Mouse (Mus musculus): ENCODE results near the gene Atad2b.
A peak's percentile ranks its signal among the peaks of the same experiment; 100 is the strongest.
"Not testable (repeated sequence)": the region's sequence is repeated elsewhere in the genome, so short reads cannot be mapped to it uniquely, and the experiment has no call there.

Gene Atad2b

GRCm38 (mm10) chr12:4916994-4917804, at the start of gene Atad2b:
Atad2b (plus strand) TSS chr12:4917353.
- peak; percentile 98 for DNase-seq

GRCm38 (mm10) chr12:4868924-4869323, 48.2 kb upstream of the Atad2b start:
- DNase-seq = no peak

- no peak for DNase-seq
Measured at GRCm38 (mm10) chr12:4871260-4871659, 45.9 kb upstream of the Atad2b start.

- no peak for DNase-seq
Measured at GRCm38 (mm10) chr12:4872273-4872672, 44.9 kb upstream of the Atad2b start.

GRCm38 (mm10) chr12:4872983-4873477, 44.1 kb upstream of the Atad2b start:
- no peak for DNase-seq

GRCm38 (mm10) chr12:4873531-4873930, 43.6 kb upstream of the Atad2b start:
- no peak for DNase-seq

- peak; percentile 25 for DNase-seq
Measured at GRCm38 (mm10) chr12:4874161-4874927, 42.8 kb upstream of the Atad2b start, which contains the start of gene Mfsd2b. Mfsd2b (minus strand) TSS chr12:4874359.

GRCm38 (mm10) chr12:4875623-4876022, 41.5 kb upstream of the Atad2b start:
- DNase-seq = no peak

GRCm38 (mm10) chr12:4878296-4878783, 38.8 kb upstream of the Atad2b start:
- DNase-seq = no peak

- no peak for DNase-seq
Measured at GRCm38 (mm10) chr12:4879048-4879447, 38.1 kb upstream of the Atad2b start.

GRCm38 (mm10) chr12:4882086-4882485, 35.1 kb upstream of the Atad2b start:
- DNase-seq = no peak

- DNase-seq = no peak
Measured at GRCm38 (mm10) chr12:4885062-4885461, 32.1 kb upstream of the Atad2b start.

GRCm38 (mm10) chr12:4886581-4886980, 30.6 kb upstream of the Atad2b start:
- DNase-seq = not testable (repeated sequence)

GRCm38 (mm10) chr12:4888739-4889138, 28.4 kb upstream of the Atad2b start:
- no peak for DNase-seq

GRCm38 (mm10) chr12:4889251-4889650, 27.9 kb upstream of the Atad2b start:
- no peak for DNase-seq

- DNase-seq = no peak
Measured at GRCm38 (mm10) chr12:4889891-4890290, 27.3 kb upstream of the Atad2b start.

- DNase-seq = no peak
Measured at GRCm38 (mm10) chr12:4898024-4898423, 19.1 kb upstream of the Atad2b start.

GRCm38 (mm10) chr12:4905946-4906345, 11.2 kb upstream of the Atad2b start:
- DNase-seq = peak; percentile 38

- no peak for DNase-seq
Measured at GRCm38 (mm10) chr12:4906476-4906875, 10.7 kb upstream of the Atad2b start.

GRCm38 (mm10) chr12:4906951-4907906, 9.9 kb upstream of the Atad2b start, which contains the start of gene Ubxn2a:
Ubxn2a (minus strand) TSS chr12:4907705.
- peak; percentile 94 for DNase-seq

- DNase-seq = no peak
Measured at GRCm38 (mm10) chr12:4908391-4908790, 8.8 kb upstream of the Atad2b start.

- not testable (repeated sequence) for DNase-seq
Measured at GRCm38 (mm10) chr12:4910496-4910895, 6.7 kb upstream of the Atad2b start.

Measured in cerebellum, adult 11-12 months (tissue).